Mouse (Mus musculus) liver, adult 2 months (tissue): ENCODE data around the gene Clptm1l. TPM values are rescaled to one million over a fixed set of nuclear protein-coding genes. Genes with fewer than 3 reads are reported as not detected.
A peak's percentile ranks its signal among the peaks of the same experiment; 100 is the strongest.

Experiments
- DNase-seq: peaks from one replicate; pipeline ENCODE4 v3.0.0-alpha.2; 2011; ENCODE audit warnings: low read depth, low spot score; ENCODE audit errors: extremely low read depth
- H3K27ac ChIP-seq: fragments of 200-500 bp; replicated peaks from 2 replicates; pipeline ENCODE4 v1.5.1; 2012; ENCODE audit warnings: low read depth, mild to moderate bottlenecking, control low read depth, inconsistent platforms, low read length; ENCODE audit not compliant: insufficient read depth
- H3K27me3 ChIP-seq: fragments of 200-500 bp; 2 replicates; pipeline ENCODE4 v1.6.1; 2012; ENCODE audit warnings: mild to moderate bottlenecking, moderate library complexity, low read length, inconsistent platforms; ENCODE audit not compliant: control insufficient read depth, insufficient read depth
- H3K36me3 ChIP-seq: fragments of 200-500 bp; 2 replicates; pipeline ENCODE4 v1.6.1; 2012; ENCODE audit warnings: low read length, inconsistent platforms; ENCODE audit not compliant: control insufficient read depth, insufficient read depth
- H3K4me1 ChIP-seq: fragments of 200-500 bp; 2 replicates; pipeline ENCODE4 v1.6.1; 2011; ENCODE audit warnings: low read length; ENCODE audit not compliant: control insufficient read depth, insufficient read depth
- H3K4me3 ChIP-seq: fragments of 200-500 bp; 2 replicates; pipeline ENCODE4 v1.5.1; 2011; ENCODE audit warnings: low read depth, mild to moderate bottlenecking, control low read depth, low read length, moderate library complexity; ENCODE audit not compliant: insufficient read depth
- H3K79me2 ChIP-seq: fragments of 200-500 bp; 2 replicates; pipeline ENCODE4 v1.6.1; 2012; ENCODE audit warnings: inconsistent platforms, mild to moderate bottlenecking, low read length, moderate library complexity; ENCODE audit not compliant: control insufficient read depth, insufficient read depth
- H3K9ac ChIP-seq: fragments of 200-500 bp; 2 replicates; pipeline ENCODE4 v1.6.1; 2012; ENCODE audit warnings: low read depth, mild to moderate bottlenecking, control low read depth, inconsistent platforms, low read length
- CTCF ChIP-seq: fragments of 200-500 bp; IDR thresholded peaks from 2 replicates; pipeline ENCODE4 v1.5.1; 2011; ENCODE audit warnings: low read depth, low read length, control low read depth
- POLR2A ChIP-seq: fragments of 200-500 bp; IDR thresholded peaks from 2 replicates; pipeline ENCODE4 v1.6.1; 2011; ENCODE audit warnings: low read length, control low read depth; ENCODE audit not compliant: insufficient read depth; ENCODE audit errors: extremely low read depth
- WGBS: fragments of 180-500 bp; shearing (Covaris S2); methylation state at CpG from one replicate; pipeline ENCODE4 v1.1.7; 2018; 5-methylcytosine and 5-hydroxymethylcytosine counted together
- polyA plus RNA-seq: library from polyadenylated mRNA; depleted of rRNA; stranded (reverse); fragments of >200 nt; gene quantifications from 2 replicates; pipeline ENCODE4 v1.2.3, GENCODE M21; 2012
- total RNA-seq: library from RNA; depleted of rRNA; stranded (reverse); fragments of >200 nt; gene quantifications from 2 replicates; pipeline ENCODE4 v1.2.3, GENCODE M21; 2014

Clptm1l gene
- total and polyA plus RNA-seq, 2 experiments: 95.1 to 138 TPM

- peaks cover 8% of the 10 kb centered on the region; the same call in 1 of the 2 replicates for H3K27me3 ChIP-seq
- no peak overlapping the region for H3K4me3 ChIP-seq
- no peak overlapping the region for H3K9ac ChIP-seq
- DNase-seq: no peak
- 58% methylated on average over 4 of the region's 4 CpGs for WGBS
- H3K4me1 ChIP-seq: no peaks in the 10 kb centered on the region
- no peak for TF ChIP-seq POLR2A
- TF ChIP-seq CTCF: no peak
- H3K79me2 ChIP-seq: no peaks in the 10 kb centered on the region
- H3K36me3 ChIP-seq: no peaks in the 10 kb centered on the region
- H3K27ac ChIP-seq: no peak overlapping the region
Observed at GRCm38 (mm10) chr13:73596276-73596675, 7.5 kb upstream of the Clptm1l start.

GRCm38 (mm10) chr13:73600217-73600616 lies 3.6 kb upstream of the Clptm1l start:
- WGBS: 66% methylated on average over 4 of the region's 4 CpGs
- TF ChIP-seq CTCF (no peak), POLR2A (no peak)

GRCm38 (mm10) chr13:73603046-73603445 lies 760 bp upstream of the Clptm1l start:
- peaks cover 18% of the 10 kb centered on the region; the same call in 1 of the 2 replicates for H3K36me3 ChIP-seq
- H3K4me1 ChIP-seq: peaks cover 8% of the 10 kb centered on the region
- WGBS: 57% methylated on average over 4 of the region's 4 CpGs
- 0 out of 2 replicates have a peak overlapping the region, but pooled peaks have one; percentile 6 for H3K9ac ChIP-seq
- no peak overlapping the region for H3K27ac ChIP-seq
- H3K4me3 ChIP-seq: peak overlapping the region; percentile 93
- no peak for TF ChIP-seq CTCF
- TF ChIP-seq POLR2A: no peak
- DNase-seq: no peak
- peaks cover 7% of the 10 kb centered on the region; the same call in 1 of the 2 replicates for H3K79me2 ChIP-seq
- H3K27me3 ChIP-seq: no peaks in the 10 kb centered on the region

More at GRCm38 (mm10) chr13:73600217-73600616, 3.6 kb upstream of the Clptm1l start:
- H3K27ac ChIP-seq: no peak overlapping the region
- H3K4me1 ChIP-seq: peaks cover 8% of the 10 kb centered on the region
- no peaks in the 10 kb centered on the region for H3K36me3 ChIP-seq
- DNase-seq: no peak
- H3K9ac ChIP-seq: no peak overlapping the region
- peaks cover 2% of the 10 kb centered on the region; the same call in 1 of the 2 replicates for H3K27me3 ChIP-seq
- no peak overlapping the region for H3K4me3 ChIP-seq
- peaks cover 7% of the 10 kb centered on the region; the same call in 1 of the 2 replicates for H3K79me2 ChIP-seq

- Histone ChIP-seq H3K4me3 (peak overlapping the region; percentile 93), H3K9ac (peak overlapping the region; percentile 82), H3K36me3 (peaks cover 31% of the 10 kb centered on the region), H3K27ac (peak overlapping the region; percentile 26), H3K4me1 (peaks cover 8% of the 10 kb centered on the region), H3K79me2 (peaks cover 7% of the 10 kb centered on the region; the same call in 1 of the 2 replicates), H3K27me3 (no peaks in the 10 kb centered on the region)
- TF ChIP-seq POLR2A (no peak), CTCF (no peak)
- DNase-seq: peak; percentile 29
- under 1% methylated on average over 35 of the region's 39 CpGs for WGBS
Observed at GRCm38 (mm10) chr13:73604156-73604957, 551 bp downstream of the Clptm1l start.

GRCm38 (mm10) chr13:73618406-73618805 lies 14.6 kb downstream of the Clptm1l start:
- Histone ChIP-seq H3K4me3 (no peak overlapping the region), H3K4me1 (no peaks in the 10 kb centered on the region), H3K79me2 (no peaks in the 10 kb centered on the region), H3K36me3 (peaks cover 62% of the 10 kb centered on the region), H3K27ac (no peak overlapping the region), H3K27me3 (no peaks in the 10 kb centered on the region), H3K9ac (no peak overlapping the region)
- TF ChIP-seq CTCF: no peak
- no peak for TF ChIP-seq POLR2A
- 91% methylated on average over 5 of the region's 5 CpGs for WGBS
- DNase-seq: no peak

- peak; percentile 35 for DNase-seq
- Histone ChIP-seq H3K27me3 (no peaks in the 10 kb centered on the region), H3K36me3 (peaks cover 48% of the 10 kb centered on the region), H3K9ac (no peak overlapping the region), H3K4me1 (no peaks in the 10 kb centered on the region), H3K79me2 (no peaks in the 10 kb centered on the region), H3K27ac (no peak overlapping the region), H3K4me3 (no peak overlapping the region)
- WGBS: 66% methylated on average over 6 of the region's 6 CpGs
- TF ChIP-seq CTCF (peak; percentile 32; the same call in 1 of the 2 replicates), POLR2A (no peak)
Observed at GRCm38 (mm10) chr13:73620637-73621036, 16.8 kb downstream of the Clptm1l start.
